Mouse (Mus musculus) intestine, postnatal 0 days (tissue): ENCODE measurements around the gene Zfp628. TPM values are rescaled to one million over a fixed set of nuclear protein-coding genes. Genes with fewer than 3 reads are reported as not detected.

ENCODE experiments used
- ATAC-seq: fragments of 200-750 bp; cut with Nextera tagmentation; 2 replicates; pipeline ENCODE4 v1.8.0; 2017; ENCODE audit warnings: mild to moderate bottlenecking, moderate TSS enrichment, moderate library complexity
- H3K27ac ChIP-seq: fragments of 300-500 bp; sonication (generic); 2 replicates; pipeline ENCODE4 v1.5.1; 2014; ENCODE audit warnings: mild to moderate bottlenecking, low read depth, low read length, moderate library complexity
- H3K27me3 ChIP-seq: fragments of 300-500 bp; sonication (generic); replicated peaks from 2 replicates; pipeline ENCODE4 v1.6.1; 2014; ENCODE audit warnings: low read length, mixed read lengths; ENCODE audit not compliant: control insufficient read depth, insufficient read depth
- H3K36me3 ChIP-seq: fragments of 300-500 bp; sonication (generic); 2 replicates; pipeline ENCODE4 v1.6.1; 2014; ENCODE audit warnings: mild to moderate bottlenecking, moderate library complexity; ENCODE audit not compliant: control insufficient read depth, insufficient read depth
- H3K4me1 ChIP-seq: fragments of 300-500 bp; sonication (generic); replicated peaks from 2 replicates; pipeline ENCODE4 v1.6.1; 2014; ENCODE audit warnings: antibody characterized with exemption, low read length, mixed read lengths; ENCODE audit not compliant: control insufficient read depth, insufficient read depth
- H3K4me2 ChIP-seq: fragments of 300-500 bp; sonication (generic); replicated peaks from 2 replicates; pipeline ENCODE4 v1.6.1; 2014; ENCODE audit warnings: low read depth, mild to moderate bottlenecking, moderate library complexity
- H3K4me3 ChIP-seq: fragments of 300-500 bp; sonication (generic); 2 replicates; pipeline ENCODE4 v1.5.1; 2014; ENCODE audit warnings: low read depth, low read length
- H3K9ac ChIP-seq: fragments of 300-500 bp; sonication (generic); 2 replicates; pipeline ENCODE4 v1.6.1; 2014; ENCODE audit warnings: mild to moderate bottlenecking, low read depth, low read length
- H3K9me3 ChIP-seq: fragments of 300-500 bp; sonication (generic); 2 replicates; pipeline ENCODE4 v1.6.1; 2016; ENCODE audit warnings: mixed run types; ENCODE audit not compliant: control insufficient read depth
- CTCF ChIP-seq: sonication (generic); IDR thresholded peaks from 2 replicates; pipeline ENCODE4 v1.5.1; 2016; ENCODE audit warnings: low read depth, mild to moderate bottlenecking, control low read depth, antibody characterized with exemption, moderate library complexity
- WGBS: fragments of 180-500 bp; shearing (Covaris S2); extraction: QIAGEN DNeasy Blood & Tissue Kit; methylation state at CpG from one replicate; pipeline ENCODE4 v1.1.7; 2014; 5-methylcytosine and 5-hydroxymethylcytosine counted together
- polyA plus RNA-seq: library from polyadenylated mRNA; unstranded; fragments of >200 nt; fragmentation: Nextera tagmentation; extraction: Ambion mirVana; gene quantifications from 2 replicates; pipeline ENCODE4 v1.2.1, GENCODE M21; 2015

The Zfp628 gene
- polyA plus RNA-seq, 1 experiment from 2014 or later: 2.9 TPM

- 0 out of 2 replicates have a peak, but pooled peaks cover 6% of the 10 kb centered on the region for H3K27me3 ChIP-seq
- H3K9ac ChIP-seq: no peak overlapping the region
- 65% methylated on average over 23 of the region's 23 CpGs for WGBS
- no peak overlapping the region for H3K4me3 ChIP-seq
- 0 out of 2 replicates have a peak, but pooled peaks cover 12% of the 10 kb centered on the region for H3K4me1 ChIP-seq
- H3K9me3 ChIP-seq: no peaks in the 10 kb centered on the region
- TF ChIP-seq CTCF: no peak
- H3K36me3 ChIP-seq: peaks cover 36% of the 10 kb centered on the region
- H3K4me2 ChIP-seq: 0 out of 2 replicates have a peak overlapping the region, but pooled peaks have one; percentile 17
- ATAC-seq: no peak
- no peak overlapping the region for H3K27ac ChIP-seq
Measured at GRCm38 (mm10) chr7:4920976-4921823, 6.2 kb downstream of the Zfp628 start.

- H3K27ac ChIP-seq: no peak within 1 kb of the TSS
- no peak within 1 kb of the TSS for H3K9ac ChIP-seq
- H3K4me3 ChIP-seq: peak within 1 kb of the TSS; percentile 6; the same call in 1 of the 2 replicates
- H3K36me3 ChIP-seq: peaks cover 36% of the 10 kb centered on the region
- H3K4me2 ChIP-seq: peak within 1 kb of the TSS; percentile 54
- H3K27me3 ChIP-seq: 0 out of 2 replicates have a peak, but pooled peaks cover 6% of the 10 kb centered on the region
- 31% methylated on average over 8 of the region's 8 CpGs for WGBS
- TF ChIP-seq CTCF: no peak
- H3K9me3 ChIP-seq: no peaks in the 10 kb centered on the region
- no peak for ATAC-seq
- H3K4me1 ChIP-seq: 0 out of 2 replicates have a peak, but pooled peaks cover 8% of the 10 kb centered on the region
Measured at GRCm38 (mm10) chr7:4921824-4922482, 6.9 kb downstream of the Zfp628 start, which contains the start of gene Nat14. Gene Nat14, plus strand, starts transcription at chr7:4922028.

GRCm38 (mm10) chr7:4922508-4922907, 7.5 kb downstream of the Zfp628 start:
- Histone ChIP-seq H3K36me3 (peaks cover 34% of the 10 kb centered on the region), H3K4me3 (peak overlapping the region; percentile 6; the same call in 1 of the 2 replicates), H3K9me3 (no peaks in the 10 kb centered on the region), H3K27me3 (0 out of 2 replicates have a peak, but pooled peaks cover 6% of the 10 kb centered on the region), H3K9ac (no peak overlapping the region), H3K4me1 (0 out of 2 replicates have a peak, but pooled peaks cover 8% of the 10 kb centered on the region), H3K27ac (no peak overlapping the region), H3K4me2 (peak overlapping the region; percentile 54)
- 2% methylated on average over 14 of the region's 14 CpGs for WGBS
- ATAC-seq: peak; percentile 6; the same call in 1 of the 2 replicates
- TF ChIP-seq CTCF: no peak

GRCm38 (mm10) chr7:4922931-4923565, 8.0 kb downstream of the Zfp628 start:
- H3K36me3 ChIP-seq: peaks cover 29% of the 10 kb centered on the region
- 0 out of 2 replicates have a peak, but pooled peaks cover 8% of the 10 kb centered on the region for H3K4me1 ChIP-seq
- no peak for ATAC-seq
- H3K4me3 ChIP-seq: peak overlapping the region; percentile 6; the same call in 1 of the 2 replicates
- no peak overlapping the region for H3K27ac ChIP-seq
- peak; percentile 55 for TF ChIP-seq CTCF
- no peak overlapping the region for H3K9ac ChIP-seq
- H3K4me2 ChIP-seq: peak overlapping the region; percentile 54
- H3K9me3 ChIP-seq: no peaks in the 10 kb centered on the region
- WGBS: 2% methylated on average over 14 of the region's 14 CpGs
- 0 out of 2 replicates have a peak, but pooled peaks cover 6% of the 10 kb centered on the region for H3K27me3 ChIP-seq

GRCm38 (mm10) chr7:4923586-4924364, 8.8 kb downstream of the Zfp628 start:
- Histone ChIP-seq H3K4me2 (peak overlapping the region; percentile 54), H3K9me3 (no peaks in the 10 kb centered on the region), H3K36me3 (peaks cover 21% of the 10 kb centered on the region), H3K27ac (peak overlapping the region; percentile 68; the same call in 1 of the 2 replicates), H3K4me1 (0 out of 2 replicates have a peak, but pooled peaks cover 8% of the 10 kb centered on the region), H3K9ac (0 out of 2 replicates have a peak overlapping the region, but pooled peaks have one; percentile 32), H3K27me3 (0 out of 2 replicates have a peak, but pooled peaks cover 6% of the 10 kb centered on the region), H3K4me3 (peak overlapping the region; percentile 6; the same call in 1 of the 2 replicates)
- WGBS: 11% methylated on average over 36 of the region's 37 CpGs
- TF ChIP-seq CTCF: peak; percentile 67
- ATAC-seq: no peak
